Mouse (Mus musculus) forebrain, embryonic 13.5 days (tissue): ENCODE results near the gene Nipsnap3a. TPM values are rescaled to one million over a fixed set of nuclear protein-coding genes. Genes with fewer than 3 reads are reported as not detected.

Source experiments
- ATAC-seq: fragments of 200-750 bp; cut with Nextera tagmentation; 2 replicates; pipeline ENCODE4 v1.8.0; 2017
- H3K27ac ChIP-seq: fragments of 300-500 bp; sonication (generic); 2 replicates; pipeline ENCODE4 v1.5.1; 2015; ENCODE audit warnings: inconsistent platforms, mild to moderate bottlenecking, moderate library complexity
- H3K27me3 ChIP-seq: fragments of 300-500 bp; sonication (generic); 2 replicates; pipeline ENCODE4 v1.6.1; 2015; ENCODE audit warnings: mild to moderate bottlenecking, inconsistent platforms
- H3K36me3 ChIP-seq: fragments of 300-500 bp; sonication (generic); 2 replicates; pipeline ENCODE4 v1.6.1; 2015; ENCODE audit warnings: mild to moderate bottlenecking, inconsistent platforms; ENCODE audit not compliant: poor library complexity, severe bottlenecking
- H3K4me1 ChIP-seq: fragments of 300-500 bp; sonication (generic); 2 replicates; pipeline ENCODE4 v1.6.1; 2015; ENCODE audit warnings: inconsistent platforms
- H3K4me2 ChIP-seq: fragments of 300-500 bp; sonication (generic); 2 replicates; pipeline ENCODE4 v1.6.1; 2015; ENCODE audit warnings: inconsistent platforms, mild to moderate bottlenecking, moderate library complexity
- H3K4me3 ChIP-seq: fragments of 300-500 bp; sonication (generic); 2 replicates; pipeline ENCODE4 v1.5.1; 2015; ENCODE audit warnings: mild to moderate bottlenecking, inconsistent platforms
- H3K9ac ChIP-seq: fragments of 300-500 bp; sonication (generic); 2 replicates; pipeline ENCODE4 v1.6.1; 2015; ENCODE audit warnings: mild to moderate bottlenecking, inconsistent platforms
- H3K9me3 ChIP-seq: fragments of 300-500 bp; sonication (generic); replicated peaks from 2 replicates; pipeline ENCODE4 v1.6.1; 2016; ENCODE audit warnings: inconsistent platforms
- WGBS: fragments of 180-500 bp; shearing (Covaris S2); methylation state at CpG from one replicate; pipeline ENCODE4 v1.1.7; 2015; 5-methylcytosine and 5-hydroxymethylcytosine counted together
- polyA plus RNA-seq: library from polyadenylated mRNA; unstranded; fragments of >200 nt; fragmentation: Nextera tagmentation; extraction: Ambion mirVana; gene quantifications from 2 replicates; pipeline ENCODE4 v1.2.1, GENCODE M21; 2015

The Nipsnap3a gene
- polyA plus RNA-seq, result not detected in 2 replicates

GRCm38 (mm10) chr4:52989248-52989647 lies at the start of gene Nipsnap3a:
Nipsnap3a (plus strand) TSS chr4:52989272.
- peak within 1 kb of the TSS; percentile 47 for H3K4me2 ChIP-seq
- H3K9ac ChIP-seq, result peak within 1 kb of the TSS; percentile 26; the same call in 1 of the 2 replicates
- no peaks in the 10 kb centered on the region for H3K9me3 ChIP-seq
- no peak within 1 kb of the TSS for H3K27ac ChIP-seq
- WGBS, result 24% methylated on average over 12 of the region's 12 CpGs
- H3K27me3 ChIP-seq, result no peaks in the 10 kb centered on the region
- no peaks in the 10 kb centered on the region for H3K4me1 ChIP-seq
- H3K36me3 ChIP-seq, result no peaks in the 10 kb centered on the region
- peak within 1 kb of the TSS; percentile 21 for H3K4me3 ChIP-seq
- peak; percentile 57; the same call in 1 of the 2 replicates for ATAC-seq

GRCm38 (mm10) chr4:52946665-52947064 lies 42.4 kb upstream of the Nipsnap3a start:
- Histone ChIP-seq H3K9ac (no peak overlapping the region), H3K9me3 (no peaks in the 10 kb centered on the region), H3K27ac (no peak overlapping the region), H3K4me2 (no peak overlapping the region), H3K4me1 (no peaks in the 10 kb centered on the region), H3K27me3 (no peaks in the 10 kb centered on the region), H3K36me3 (no peaks in the 10 kb centered on the region), H3K4me3 (no peak overlapping the region)
- no peak for ATAC-seq

- WGBS, result 81% methylated on average over 2 of the region's 2 CpGs
- Histone ChIP-seq H3K27me3 (no peaks in the 10 kb centered on the region), H3K9me3 (no peaks in the 10 kb centered on the region), H3K27ac (no peak overlapping the region), H3K4me2 (no peak overlapping the region), H3K36me3 (no peaks in the 10 kb centered on the region), H3K4me3 (no peak overlapping the region), H3K4me1 (no peaks in the 10 kb centered on the region), H3K9ac (no peak overlapping the region)
- ATAC-seq, result no peak
Measured at GRCm38 (mm10) chr4:52949005-52949404, 40.1 kb upstream of the Nipsnap3a start.

GRCm38 (mm10) chr4:52958693-52959092 lies 30.4 kb upstream of the Nipsnap3a start:
- H3K27me3 ChIP-seq, result no peaks in the 10 kb centered on the region
- no peak overlapping the region for H3K9ac ChIP-seq
- H3K9me3 ChIP-seq, result no peaks in the 10 kb centered on the region
- ATAC-seq, result peak; percentile 79
- H3K36me3 ChIP-seq, result no peaks in the 10 kb centered on the region
- 28% methylated on average over 4 of the region's 4 CpGs for WGBS
- H3K4me2 ChIP-seq, result no peak overlapping the region
- H3K4me1 ChIP-seq, result no peaks in the 10 kb centered on the region
- H3K27ac ChIP-seq, result no peak overlapping the region
- H3K4me3 ChIP-seq, result no peak overlapping the region

GRCm38 (mm10) chr4:52964247-52964646 lies 24.8 kb upstream of the Nipsnap3a start, which contains the start of gene Olfr270:
Olfr270 (plus strand) TSS chr4:52964547.
- H3K4me2 ChIP-seq, result no peak within 1 kb of the TSS
- H3K4me1 ChIP-seq, result no peaks in the 10 kb centered on the region
- H3K9ac ChIP-seq, result no peak within 1 kb of the TSS
- no peaks in the 10 kb centered on the region for H3K27me3 ChIP-seq
- H3K9me3 ChIP-seq, result no peaks in the 10 kb centered on the region
- no peak for ATAC-seq
- no peak within 1 kb of the TSS for H3K4me3 ChIP-seq
- no peak within 1 kb of the TSS for H3K27ac ChIP-seq
- H3K36me3 ChIP-seq, result no peaks in the 10 kb centered on the region

GRCm38 (mm10) chr4:52985216-52985615 lies 3.9 kb upstream of the Nipsnap3a start:
- no peak overlapping the region for H3K4me2 ChIP-seq
- H3K36me3 ChIP-seq, result no peaks in the 10 kb centered on the region
- H3K27ac ChIP-seq, result no peak overlapping the region
- H3K9ac ChIP-seq, result no peak overlapping the region
- 82% methylated on average over 2 of the region's 2 CpGs for WGBS
- H3K4me1 ChIP-seq, result no peaks in the 10 kb centered on the region
- H3K4me3 ChIP-seq, result no peak overlapping the region
- no peaks in the 10 kb centered on the region for H3K9me3 ChIP-seq
- no peaks in the 10 kb centered on the region for H3K27me3 ChIP-seq
- ATAC-seq, result peak; percentile 77; the same call in 1 of the 2 replicates

- no peaks in the 10 kb centered on the region for H3K36me3 ChIP-seq
- no peaks in the 10 kb centered on the region for H3K9me3 ChIP-seq
- 88% methylated on average over 2 of the region's 2 CpGs for WGBS
- ATAC-seq, result no peak
- H3K4me1 ChIP-seq, result no peaks in the 10 kb centered on the region
- H3K4me2 ChIP-seq, result no peak overlapping the region
- no peak overlapping the region for H3K9ac ChIP-seq
- H3K4me3 ChIP-seq, result no peak overlapping the region
- H3K27me3 ChIP-seq, result no peaks in the 10 kb centered on the region
- H3K27ac ChIP-seq, result no peak overlapping the region
Measured at GRCm38 (mm10) chr4:52986266-52986665, 2.8 kb upstream of the Nipsnap3a start.

GRCm38 (mm10) chr4:52999449-52999848 lies 10.4 kb downstream of the Nipsnap3a start:
- 94% methylated on average over 6 of the region's 6 CpGs for WGBS
- no peak overlapping the region for H3K4me3 ChIP-seq
- no peaks in the 10 kb centered on the region for H3K9me3 ChIP-seq
- no peaks in the 10 kb centered on the region for H3K4me1 ChIP-seq
- no peak overlapping the region for H3K9ac ChIP-seq
- H3K4me2 ChIP-seq, result no peak overlapping the region
- H3K27ac ChIP-seq, result no peak overlapping the region
- no peaks in the 10 kb centered on the region for H3K27me3 ChIP-seq
- H3K36me3 ChIP-seq, result no peaks in the 10 kb centered on the region
- no peak for ATAC-seq

GRCm38 (mm10) chr4:53000154-53000553 lies 11.1 kb downstream of the Nipsnap3a start:
- 86% methylated on average over 8 of the region's 8 CpGs for WGBS
- H3K9me3 ChIP-seq, result no peaks in the 10 kb centered on the region
- no peak overlapping the region for H3K9ac ChIP-seq
- H3K4me3 ChIP-seq, result no peak overlapping the region
- H3K36me3 ChIP-seq, result no peaks in the 10 kb centered on the region
- H3K4me1 ChIP-seq, result no peaks in the 10 kb centered on the region
- H3K4me2 ChIP-seq, result no peak overlapping the region
- H3K27me3 ChIP-seq, result no peaks in the 10 kb centered on the region
- H3K27ac ChIP-seq, result no peak overlapping the region
- no peak for ATAC-seq

- H3K27ac ChIP-seq, result no peak overlapping the region
- H3K4me2 ChIP-seq, result no peak overlapping the region
- no peaks in the 10 kb centered on the region for H3K9me3 ChIP-seq
- no peaks in the 10 kb centered on the region for H3K4me1 ChIP-seq
- no peak overlapping the region for H3K9ac ChIP-seq
- no peak overlapping the region for H3K4me3 ChIP-seq
- H3K36me3 ChIP-seq, result 0 out of 2 replicates have a peak, but pooled peaks cover 2% of the 10 kb centered on the region
- H3K27me3 ChIP-seq, result no peaks in the 10 kb centered on the region
- ATAC-seq, result no peak
- WGBS, result 77% methylated on average over 4 of the region's 4 CpGs
Measured at GRCm38 (mm10) chr4:53009183-53009582, 20.1 kb downstream of the Nipsnap3a start.

GRCm38 (mm10) chr4:53009871-53010270 lies 20.8 kb downstream of the Nipsnap3a start:
- no peak overlapping the region for H3K9ac ChIP-seq
- WGBS, result 95% methylated on average over 4 of the region's 4 CpGs
- ATAC-seq, result no peak
- no peak overlapping the region for H3K27ac ChIP-seq
- no peaks in the 10 kb centered on the region for H3K4me1 ChIP-seq
- H3K36me3 ChIP-seq, result peaks cover 7% of the 10 kb centered on the region
- H3K4me2 ChIP-seq, result no peak overlapping the region
- H3K9me3 ChIP-seq, result no peaks in the 10 kb centered on the region
- H3K27me3 ChIP-seq, result no peaks in the 10 kb centered on the region
- H3K4me3 ChIP-seq, result no peak overlapping the region

- peaks cover 23% of the 10 kb centered on the region for H3K36me3 ChIP-seq
- peak; percentile 96 for ATAC-seq
- WGBS, result under 1% methylated on average over 62 of the region's 63 CpGs
- peak within 1 kb of the TSS; percentile 72 for H3K9ac ChIP-seq
- H3K4me2 ChIP-seq, result peak within 1 kb of the TSS; percentile 64
- peak within 1 kb of the TSS; percentile 73 for H3K4me3 ChIP-seq
- peak within 1 kb of the TSS; percentile 78 for H3K27ac ChIP-seq
- H3K4me1 ChIP-seq, result no peaks in the 10 kb centered on the region
- peaks cover 9% of the 10 kb centered on the region for H3K9me3 ChIP-seq
- no peaks in the 10 kb centered on the region for H3K27me3 ChIP-seq
Measured at GRCm38 (mm10) chr4:53011732-53012361, 22.8 kb downstream of the Nipsnap3a start, which contains the start of gene Nipsnap3b. Nipsnap3b (plus strand) TSS chr4:53011880.

- H3K9ac ChIP-seq, result no peak overlapping the region
- H3K36me3 ChIP-seq, result peaks cover 42% of the 10 kb centered on the region
- H3K4me2 ChIP-seq, result no peak overlapping the region
- 93% methylated on average over 7 of the region's 7 CpGs for WGBS
- no peak for ATAC-seq
- no peaks in the 10 kb centered on the region for H3K27me3 ChIP-seq
- peaks cover 12% of the 10 kb centered on the region for H3K9me3 ChIP-seq
- H3K4me3 ChIP-seq, result no peak overlapping the region
- no peaks in the 10 kb centered on the region for H3K4me1 ChIP-seq
- H3K27ac ChIP-seq, result no peak overlapping the region
Measured at GRCm38 (mm10) chr4:53014421-53014820, 25.3 kb downstream of the Nipsnap3a start.
